Mouse (Mus musculus): ENCODE results near the gene Ly86. TPM values are rescaled to one million over a fixed set of nuclear protein-coding genes. Genes with fewer than 3 reads are reported as not detected.

Gene Ly86
- 231 to 246 TPM (median 239 TPM) in 4 replicates for total RNA-seq (2023; ENCODE audit: inconsistent age)

GRCm38 (mm10) chr13:37344909-37345772 is at the start of gene Ly86:
Ly86 (plus strand) TSS chr13:37345208.

Measured in B cell, adult (primary cell).